Mouse (Mus musculus) frontal cortex, adult 2 months (tissue): ENCODE measurements around the gene Pepd. TPM values are rescaled to one million over a fixed set of nuclear protein-coding genes. Genes with fewer than 3 reads are reported as not detected.

Source experiments
- DNase-seq, 2 experiments: peaks; one replicate each; pipeline ENCODE4 v3.0.0; 2022; ENCODE audit warnings: low spot score in 1 of 2; ENCODE audit errors: extremely low spot score in 1 of 2
- polyA plus RNA-seq: library from polyadenylated mRNA; depleted of rRNA; stranded (reverse); fragments of >200 nt; gene quantifications from 2 replicates; pipeline ENCODE4 v1.2.3, GENCODE M21; 2012

The Pepd gene
- polyA plus RNA-seq, 1 experiment, result 38.2 TPM

- DNase-seq, result peak in 1 of 2 experiments; percentile 37
Measured at GRCm38 (mm10) chr7:35024426-35024825, 112.2 kb downstream of the Pepd start.

GRCm38 (mm10) chr7:35025409-35026275, 113.5 kb downstream of the Pepd start:
- DNase-seq, result peak; percentile 65 to 90

- no peak for DNase-seq
Measured at GRCm38 (mm10) chr7:35026276-35026630, 114.1 kb downstream of the Pepd start.

- DNase-seq, result peak in 1 of 2 experiments; percentile 63
Measured at GRCm38 (mm10) chr7:35026838-35027291, 114.7 kb downstream of the Pepd start.

- DNase-seq, result peak in 1 of 2 experiments; percentile 44
Measured at GRCm38 (mm10) chr7:35027801-35028420, 115.7 kb downstream of the Pepd start.

- no peak for DNase-seq
Measured at GRCm38 (mm10) chr7:35028559-35028958, 116.4 kb downstream of the Pepd start.

- DNase-seq, result no peak
Measured at GRCm38 (mm10) chr7:35029228-35029627, 117.0 kb downstream of the Pepd start.

GRCm38 (mm10) chr7:35029648-35030047, 117.5 kb downstream of the Pepd start:
- DNase-seq, result no peak

GRCm38 (mm10) chr7:35030567-35030966, 118.4 kb downstream of the Pepd start:
- DNase-seq, result no peak

GRCm38 (mm10) chr7:35035141-35035553, 123.0 kb downstream of the Pepd start:
- no peak for DNase-seq

- no peak for DNase-seq
Measured at GRCm38 (mm10) chr7:35035565-35035964, 123.4 kb downstream of the Pepd start.

GRCm38 (mm10) chr7:35036266-35036731, 124.1 kb downstream of the Pepd start:
- no peak for DNase-seq

GRCm38 (mm10) chr7:35037408-35037807, 125.2 kb downstream of the Pepd start:
- no peak for DNase-seq

- no peak for DNase-seq
Measured at GRCm38 (mm10) chr7:35040176-35040972, 128.2 kb downstream of the Pepd start.

- no peak for DNase-seq
Measured at GRCm38 (mm10) chr7:35041286-35042208, 129.4 kb downstream of the Pepd start.

- no peak for DNase-seq
Measured at GRCm38 (mm10) chr7:35042209-35042554, 130.0 kb downstream of the Pepd start.

GRCm38 (mm10) chr7:35042759-35043217, 130.6 kb downstream of the Pepd start:
- DNase-seq, result no peak

GRCm38 (mm10) chr7:35043266-35043817, 131.2 kb downstream of the Pepd start:
- DNase-seq, result no peak

GRCm38 (mm10) chr7:35044719-35045118, 132.5 kb downstream of the Pepd start:
- no peak for DNase-seq

- no peak for DNase-seq
Measured at GRCm38 (mm10) chr7:35046091-35046490, 133.9 kb downstream of the Pepd start.
